Mouse (Mus musculus): ENCODE data around the gene Nav1. TPM values are rescaled to one million over a fixed set of nuclear protein-coding genes. Genes with fewer than 3 reads are reported as not detected.

Gene Nav1
- total and polyA plus RNA-seq, 2 experiments, result 0.83 to 1.8 TPM

- Histone ChIP-seq H3K4me3 (ENCODE audit: insufficient read depth, low read depth, low read length) (no peak overlapping the region), H3K27me3 (ENCODE audit: control insufficient read depth, insufficient read depth, low read length) (no peaks in the 10 kb centered on the region), H3K27ac (replicated peaks; ENCODE audit: insufficient read depth, low read depth, low read length) (peak overlapping the region; percentile 28; the same call in 1 of the 2 replicates), H3K9ac (ENCODE audit: low read depth, low read length) (no peak overlapping the region), H3K4me1 (ENCODE audit: control insufficient read depth, insufficient read depth, low read length) (no peaks in the 10 kb centered on the region), H3K36me3 (ENCODE audit: control insufficient read depth, insufficient read depth, low read length) (no peaks in the 10 kb centered on the region), H3K79me2 (ENCODE audit: control insufficient read depth, insufficient read depth, low read length) (no peaks in the 10 kb centered on the region)
- no peak for DNase-seq (ENCODE audit: extremely low read depth, low read depth, low spot score)
- WGBS, result 78% methylated on average over 2 of the region's 2 CpGs
- no peak for TF ChIP-seq POLR2A (IDR thresholded peaks at IDR 0.05; ENCODE audit: extremely low read depth, insufficient read depth, low read length)
- TF ChIP-seq CTCF (IDR thresholded peaks at IDR 0.05; ENCODE audit: low read depth, low read length), result no peak
Measured at GRCm38 (mm10) chr1:135523344-135523743, 83.8 kb downstream of the Nav1 start.

GRCm38 (mm10) chr1:135520550-135521168 is 86.4 kb downstream of the Nav1 start:
- Histone ChIP-seq H3K4me3 (ENCODE audit: insufficient read depth, low read depth, low read length) (no peak overlapping the region), H3K4me1 (ENCODE audit: control insufficient read depth, insufficient read depth, low read length) (peaks cover 6% of the 10 kb centered on the region; the same call in 1 of the 2 replicates), H3K9ac (ENCODE audit: low read depth, low read length) (no peak overlapping the region), H3K27me3 (ENCODE audit: control insufficient read depth, insufficient read depth, low read length) (no peaks in the 10 kb centered on the region), H3K79me2 (ENCODE audit: control insufficient read depth, insufficient read depth, low read length) (no peaks in the 10 kb centered on the region), H3K36me3 (ENCODE audit: control insufficient read depth, insufficient read depth, low read length) (no peaks in the 10 kb centered on the region), H3K27ac (replicated peaks; ENCODE audit: insufficient read depth, low read depth, low read length) (no peak overlapping the region)
- DNase-seq (ENCODE audit: extremely low read depth, low read depth, low spot score), result no peak
- no peak for TF ChIP-seq CTCF (IDR thresholded peaks at IDR 0.05; ENCODE audit: low read depth, low read length)
- no peak for TF ChIP-seq POLR2A (IDR thresholded peaks at IDR 0.05; ENCODE audit: extremely low read depth, insufficient read depth, low read length)
- WGBS, result 94% methylated on average over 13 of the region's 13 CpGs

- Histone ChIP-seq H3K4me1 (ENCODE audit: control insufficient read depth, insufficient read depth, low read length) (peaks cover 14% of the 10 kb centered on the region; the same call in 1 of the 2 replicates), H3K79me2 (ENCODE audit: control insufficient read depth, insufficient read depth, low read length) (no peaks in the 10 kb centered on the region), H3K9ac (ENCODE audit: low read depth, low read length) (no peak overlapping the region), H3K27me3 (ENCODE audit: control insufficient read depth, insufficient read depth, low read length) (no peaks in the 10 kb centered on the region), H3K27ac (replicated peaks; ENCODE audit: insufficient read depth, low read depth, low read length) (no peak overlapping the region), H3K36me3 (ENCODE audit: control insufficient read depth, insufficient read depth, low read length) (no peaks in the 10 kb centered on the region), H3K4me3 (ENCODE audit: insufficient read depth, low read depth, low read length) (no peak overlapping the region)
- WGBS, result 74% methylated on average over 5 of the region's 5 CpGs
- TF ChIP-seq POLR2A (IDR thresholded peaks at IDR 0.05; ENCODE audit: extremely low read depth, insufficient read depth, low read length) (no peak), CTCF (IDR thresholded peaks at IDR 0.05; ENCODE audit: low read depth, low read length) (no peak)
- no peak for DNase-seq (ENCODE audit: extremely low read depth, low read depth, low spot score)
Measured at GRCm38 (mm10) chr1:135518661-135519060, 88.4 kb downstream of the Nav1 start.

GRCm38 (mm10) chr1:135517469-135517868 is 89.6 kb downstream of the Nav1 start:
- Histone ChIP-seq H3K9ac (ENCODE audit: low read depth, low read length) (no peak overlapping the region), H3K27ac (replicated peaks; ENCODE audit: insufficient read depth, low read depth, low read length) (no peak overlapping the region), H3K4me3 (ENCODE audit: insufficient read depth, low read depth, low read length) (no peak overlapping the region), H3K36me3 (ENCODE audit: control insufficient read depth, insufficient read depth, low read length) (no peaks in the 10 kb centered on the region), H3K27me3 (ENCODE audit: control insufficient read depth, insufficient read depth, low read length) (no peaks in the 10 kb centered on the region), H3K4me1 (ENCODE audit: control insufficient read depth, insufficient read depth, low read length) (peaks cover 14% of the 10 kb centered on the region; the same call in 1 of the 2 replicates), H3K79me2 (ENCODE audit: control insufficient read depth, insufficient read depth, low read length) (no peaks in the 10 kb centered on the region)
- no peak for DNase-seq (ENCODE audit: extremely low read depth, low read depth, low spot score)
- WGBS, result 86% methylated on average over 6 of the region's 6 CpGs
- TF ChIP-seq CTCF (IDR thresholded peaks at IDR 0.05; ENCODE audit: low read depth, low read length) (no peak), POLR2A (IDR thresholded peaks at IDR 0.05; ENCODE audit: extremely low read depth, insufficient read depth, low read length) (no peak)

- Histone ChIP-seq H3K4me1 (ENCODE audit: control insufficient read depth, insufficient read depth, low read length) (peaks cover 14% of the 10 kb centered on the region; the same call in 1 of the 2 replicates), H3K27me3 (ENCODE audit: control insufficient read depth, insufficient read depth, low read length) (no peaks in the 10 kb centered on the region), H3K4me3 (ENCODE audit: insufficient read depth, low read depth, low read length) (no peak overlapping the region), H3K27ac (replicated peaks; ENCODE audit: insufficient read depth, low read depth, low read length) (peak overlapping the region; percentile 14; the same call in 1 of the 2 replicates), H3K79me2 (ENCODE audit: control insufficient read depth, insufficient read depth, low read length) (no peaks in the 10 kb centered on the region), H3K36me3 (ENCODE audit: control insufficient read depth, insufficient read depth, low read length) (no peaks in the 10 kb centered on the region), H3K9ac (ENCODE audit: low read depth, low read length) (no peak overlapping the region)
- whole genome bisulfite sequencing, result 64% methylated on average over 10 of the region's 10 CpGs
- peak; percentile 46 for DNase-seq (ENCODE audit: extremely low read depth, low read depth, low spot score)
- no peak for TF ChIP-seq POLR2A (IDR thresholded peaks at IDR 0.05; ENCODE audit: extremely low read depth, insufficient read depth, low read length)
Measured at GRCm38 (mm10) chr1:135516511-135517305, 90.4 kb downstream of the Nav1 start.

Measured in liver, adult 2 months (tissue).